Mouse (Mus musculus) T-helper 1 cell (primary cell): ENCODE results near the gene Pa2g4.

Experiments
- in situ Hi-C: fragments of 300-600 bp; cut with MboI, MseI; formaldehyde crosslinking; loops from one replicate; pipeline ENCODE4 v1.15.1; 2025; ENCODE audit warnings: high pct_unique_total_duplicates

Gene Pa2g4

GRCm38 (mm10) chr10:128536266-128536940 is 29.4 kb downstream of the Pa2g4 start:
- in situ Hi-C loops = no loop called here

GRCm38 (mm10) chr10:128535624-128536265 is 30.0 kb downstream of the Pa2g4 start:
- in situ Hi-C loops = no loop called here

DNA sequence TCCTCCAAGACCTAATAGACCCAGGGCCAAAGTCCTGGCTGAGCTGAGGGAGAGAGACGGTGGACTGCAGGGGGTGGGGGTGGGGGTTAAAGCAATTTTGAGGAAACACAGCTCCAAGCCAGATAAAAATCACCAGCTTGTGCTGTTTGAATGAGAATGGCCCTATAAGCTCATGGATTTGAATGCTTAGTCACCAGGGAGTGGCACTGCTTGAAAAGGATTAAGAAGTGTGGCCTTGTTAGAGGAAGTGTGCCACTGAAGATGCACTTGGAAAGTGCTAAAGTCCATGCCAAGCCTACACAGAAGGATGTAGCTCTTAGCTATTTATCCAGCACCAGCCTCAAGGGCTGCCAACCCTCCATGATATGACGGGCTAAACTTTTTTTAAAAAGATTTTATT is 30.6 kb downstream of the Pa2g4 start:
- in situ Hi-C loops = no loop called here

DNA sequence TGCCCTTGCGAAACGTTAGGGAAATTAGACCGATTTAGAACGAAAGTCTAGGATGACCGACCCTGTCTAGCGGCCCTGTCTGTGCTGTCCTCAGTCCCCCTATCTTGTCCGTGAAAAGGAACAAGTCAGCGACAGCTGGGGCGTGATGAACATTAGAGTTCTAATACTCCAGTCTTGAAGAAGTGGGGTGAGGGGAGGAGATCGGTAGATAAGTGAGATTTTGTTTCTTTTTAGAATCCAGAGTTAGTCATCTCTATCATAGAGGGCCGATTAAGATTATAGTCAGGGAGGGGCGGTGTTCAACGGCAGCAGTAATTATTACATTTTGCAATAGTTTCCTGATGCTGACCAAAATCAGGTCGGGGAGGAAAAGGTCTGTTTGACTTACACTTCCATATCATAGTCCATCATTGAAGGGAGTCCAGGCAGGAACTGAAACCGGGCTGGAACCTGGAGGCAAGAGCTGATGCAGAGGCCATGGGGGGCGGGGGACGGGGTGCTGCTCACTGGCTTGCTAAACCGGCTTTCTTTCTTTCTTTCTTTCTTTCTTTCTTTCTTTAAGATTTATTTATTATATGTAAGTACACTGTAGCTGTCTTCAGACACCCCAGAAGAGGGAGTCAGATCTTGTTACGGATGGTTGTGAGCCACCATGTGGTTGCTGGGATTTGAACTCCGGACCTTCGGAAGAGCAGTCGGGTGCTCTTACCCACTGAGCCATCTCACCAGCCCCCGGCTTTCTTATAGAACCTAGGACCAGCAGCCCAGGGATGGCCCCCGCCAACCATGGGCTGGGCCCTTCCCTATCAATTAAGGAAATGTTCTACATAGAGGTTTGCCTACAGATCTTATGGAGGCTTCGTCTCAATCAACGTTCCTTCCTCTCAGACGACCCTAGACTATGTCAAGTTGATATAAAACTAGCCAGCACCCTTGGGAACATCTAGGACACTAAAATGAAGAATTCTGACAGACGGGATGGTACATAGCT is 39.1 kb downstream of the Pa2g4 start:
- in situ Hi-C loops = no loop called here

- in situ Hi-C loops = no loop called here
Observed at GRCm38 (mm10) chr10:128525671-128526308, 40.0 kb downstream of the Pa2g4 start, which contains the start of gene Esyt1. TSS of gene Esyt1 (minus strand) at chr10:128525871.

GRCm38 (mm10) chr10:128524732-128525662 is 40.8 kb downstream of the Pa2g4 start:
- in situ Hi-C loops = no loop called here

GRCm38 (mm10) chr10:128524111-128524731 is 41.6 kb downstream of the Pa2g4 start:
- in situ Hi-C loops = no loop called here

DNA sequence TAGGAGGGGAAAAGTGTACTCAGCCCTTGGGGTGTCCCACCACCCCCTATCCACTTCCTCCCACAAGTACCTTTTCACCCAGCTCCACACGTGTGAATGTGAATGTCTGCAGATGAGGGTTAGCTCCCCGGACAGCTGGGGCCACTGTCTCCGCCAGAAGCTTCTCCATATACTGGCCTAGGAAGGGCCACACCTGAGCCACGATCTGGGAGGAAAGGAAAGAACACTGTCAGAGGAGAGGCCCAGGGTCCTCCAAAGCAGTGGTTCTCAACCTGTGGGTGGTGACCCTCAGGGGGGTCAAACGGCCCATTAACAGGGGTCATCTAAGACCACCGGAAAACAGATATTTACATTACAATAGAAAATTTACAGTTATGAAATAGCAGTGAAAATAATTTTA is 43.4 kb downstream of the Pa2g4 start:
- in situ Hi-C loops = no loop called here

DNA sequence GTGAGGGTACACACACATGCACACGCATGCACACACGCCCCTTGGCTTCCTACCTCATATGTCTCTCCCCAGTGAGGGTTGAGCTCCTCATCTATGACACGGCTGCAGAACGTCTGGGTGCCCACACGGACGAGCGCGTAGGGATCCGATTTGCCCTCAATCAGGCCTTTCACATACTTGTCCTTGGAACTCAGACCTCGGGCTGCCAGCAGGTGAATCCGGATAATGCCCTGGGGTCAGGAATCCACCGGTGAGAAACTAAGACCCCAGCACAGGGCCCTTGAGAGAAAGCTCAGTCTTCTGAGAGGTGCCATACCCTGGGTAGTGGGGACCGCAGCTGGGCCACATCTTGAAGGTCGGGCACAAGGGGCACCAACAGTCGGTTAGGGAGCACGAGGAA is 45.2 kb downstream of the Pa2g4 start:
- in situ Hi-C loops = no loop called here

DNA sequence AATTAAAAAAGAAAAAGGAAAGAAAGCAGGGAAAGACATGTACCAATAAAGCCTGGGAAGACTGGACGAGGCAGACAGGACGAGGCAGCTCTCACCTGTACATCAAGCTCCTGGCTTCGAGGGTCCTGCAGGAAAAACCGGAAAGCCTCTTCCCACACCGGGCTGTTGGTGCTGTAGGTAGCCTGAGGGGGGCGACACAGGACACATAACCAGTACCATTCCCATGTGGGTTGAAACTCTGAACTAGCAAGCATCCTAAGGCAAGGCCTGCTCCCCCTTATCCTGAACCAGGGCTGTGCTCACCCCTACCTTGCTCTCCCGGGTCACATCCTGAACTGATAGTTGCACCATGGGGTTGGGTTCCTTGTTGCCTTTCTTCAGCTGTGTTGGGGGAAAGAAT is 47.0 kb downstream of the Pa2g4 start:
- in situ Hi-C loops = no loop called here

GRCm38 (mm10) chr10:128516677-128517076 is 49.1 kb downstream of the Pa2g4 start:
- in situ Hi-C loops = no loop called here

DNA sequence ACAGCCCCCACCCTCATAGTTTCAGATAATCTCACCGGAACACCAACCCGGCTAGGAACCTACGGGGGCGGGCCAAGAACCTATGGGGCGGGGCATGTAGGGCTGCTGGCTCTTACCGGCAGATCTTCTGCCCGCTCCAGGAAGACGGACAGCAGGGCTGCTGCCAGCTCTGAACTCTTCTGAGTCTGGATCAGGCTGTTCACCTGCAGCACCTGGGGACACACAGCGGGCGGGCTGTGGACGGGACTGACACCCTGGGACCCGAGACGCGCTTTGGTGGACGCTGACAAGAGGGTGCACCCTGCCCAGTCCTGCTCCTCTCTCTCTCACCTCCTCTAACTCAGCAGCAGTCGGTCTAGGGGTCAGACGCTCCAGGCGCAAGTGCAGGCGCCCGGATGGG is 49.8 kb downstream of the Pa2g4 start:
- in situ Hi-C loops = no loop called here

DNA sequence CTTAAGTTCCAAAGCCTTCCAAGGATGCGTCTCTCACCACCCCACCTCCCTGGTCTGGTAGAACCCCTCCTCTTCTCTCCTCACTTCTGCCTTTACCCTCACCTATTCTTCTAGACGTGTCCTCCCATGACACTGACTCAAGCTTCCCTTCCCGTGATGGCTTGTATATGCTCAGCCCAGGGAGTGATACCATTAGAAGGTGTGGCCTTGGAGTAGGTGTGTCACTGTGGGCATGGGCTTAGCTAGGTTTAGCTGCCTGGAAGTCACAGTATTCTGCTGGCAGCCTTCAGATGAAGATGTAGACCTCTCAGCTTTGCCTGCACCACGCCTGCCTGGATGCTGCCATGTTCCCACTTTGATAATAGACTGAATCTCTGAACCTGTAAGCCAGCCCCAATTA is 50.7 kb downstream of the Pa2g4 start:
- in situ Hi-C loops = no loop called here

DNA sequence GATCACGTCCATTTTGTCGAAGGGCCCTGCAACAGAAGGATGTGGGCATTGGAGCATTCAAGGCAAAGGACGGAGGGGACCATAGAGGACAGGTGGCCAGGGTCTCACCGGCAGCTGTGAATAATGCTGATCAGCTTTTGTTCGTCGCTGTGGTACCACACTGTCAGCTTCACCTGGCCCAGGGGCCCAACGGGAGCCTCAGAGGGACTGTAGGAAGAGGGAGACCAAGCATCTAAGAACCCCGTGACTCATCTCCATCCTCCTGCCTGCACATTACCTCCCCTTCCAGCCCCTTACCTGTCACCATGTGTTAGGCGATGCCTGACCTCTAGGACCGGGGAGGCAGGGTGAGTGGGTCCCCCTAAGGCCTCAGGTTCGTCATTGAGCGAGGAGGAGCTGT is 54.0 kb downstream of the Pa2g4 start:
- in situ Hi-C loops = no loop called here

DNA sequence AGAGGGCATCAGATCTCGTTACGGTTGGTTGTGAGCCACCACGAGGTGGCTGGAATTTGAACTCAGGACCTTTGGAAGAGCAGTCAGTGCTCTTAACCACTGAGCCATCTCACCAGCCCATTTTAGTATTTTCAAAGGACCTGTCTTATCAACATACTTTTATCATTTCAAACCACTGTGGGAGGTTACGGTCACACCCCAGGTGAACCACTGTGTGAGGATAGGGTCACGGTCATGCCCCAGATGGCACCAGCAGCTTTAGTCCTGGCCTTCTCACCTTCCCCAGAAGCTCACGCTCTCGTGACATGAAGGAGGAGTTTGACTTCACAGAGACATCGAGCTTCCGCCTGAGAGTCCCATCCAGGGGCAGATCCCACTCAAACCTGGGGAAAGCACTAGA is 54.6 kb downstream of the Pa2g4 start:
- in situ Hi-C loops = no loop called here

- in situ Hi-C loops = no loop called here
Observed at GRCm38 (mm10) chr10:128510301-128510700, 55.5 kb downstream of the Pa2g4 start.

DNA sequence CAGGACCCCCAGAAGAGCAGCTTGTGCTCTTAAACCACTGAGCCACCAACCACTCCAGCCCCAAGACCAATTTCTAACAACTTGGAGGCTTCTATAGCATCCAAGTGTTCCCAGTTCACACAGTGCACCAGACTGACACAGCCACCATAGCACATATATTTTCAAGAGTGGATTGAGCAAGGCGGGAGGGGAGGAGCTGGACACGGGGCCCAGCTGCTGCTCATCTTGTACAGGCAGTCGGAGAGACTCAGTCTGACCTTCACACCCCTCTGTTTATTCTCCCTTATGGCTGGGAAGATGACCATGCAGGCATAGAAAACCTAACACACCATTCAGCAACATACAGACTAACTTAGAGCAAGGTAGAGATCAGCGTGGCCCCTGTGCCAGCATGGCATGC is 56.0 kb downstream of the Pa2g4 start:
- in situ Hi-C loops = no loop called here

- in situ Hi-C loops = no loop called here
Observed at GRCm38 (mm10) chr10:128509203-128509602, 56.6 kb downstream of the Pa2g4 start.

- in situ Hi-C loops = no loop called here
Observed at GRCm38 (mm10) chr10:128508260-128508659, 57.5 kb downstream of the Pa2g4 start.
